Mouse (Mus musculus) kidney, adult 2 months (tissue): ENCODE measurements at regions not wholly inside any gene's neighbourhood (a gene's known extent, or its start where the extent isn't known, plus 50 kb on each side); places are given as distances from the start of the nearest gene placed in this dataset.

Source experiments
- CTCF ChIP-seq: fragments of 200-500 bp; conservative IDR thresholded peaks from 2 replicates; pipeline ENCODE4 v1.5.1; 2011; ENCODE audit warnings: low read depth, mild to moderate bottlenecking, control low read depth, low read length, moderate library complexity, mixed read lengths; ENCODE audit not compliant: insufficient read depth, insufficient read length
- POLR2A ChIP-seq: fragments of 200-500 bp; IDR thresholded peaks from one replicate; pipeline ENCODE4 v1.6.1; 2011; ENCODE audit warnings: low read depth, low read length, control low read depth

DNA sequence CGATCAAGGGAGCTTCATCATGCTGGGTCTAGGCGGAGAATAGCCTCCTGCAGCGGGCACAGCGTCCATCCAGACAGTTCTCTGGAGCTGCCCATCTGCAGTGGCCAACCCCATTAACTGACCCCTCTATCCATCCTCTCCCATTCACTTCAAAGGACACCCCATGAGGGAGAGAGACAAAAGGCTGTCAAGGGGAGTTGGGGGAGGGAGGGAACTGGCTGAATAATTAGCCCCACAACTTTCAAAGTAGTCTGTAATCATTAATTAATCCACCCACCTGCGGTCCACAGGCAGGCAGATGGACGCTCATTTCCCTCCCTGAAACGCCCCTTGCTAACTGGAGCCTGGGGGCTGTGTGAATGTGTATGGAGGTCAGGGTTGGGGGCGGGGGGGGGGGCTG lies 433.7 kb downstream of the Cd83 start:
- TF ChIP-seq CTCF (no peak), POLR2A (no peak)
